Mouse (Mus musculus) adrenal gland, adult 18-20 months (tissue): ENCODE results near the gene Apoh. TPM values are rescaled to one million over a fixed set of nuclear protein-coding genes. Genes with fewer than 3 reads are reported as not detected.

Experiments used
- DNase-seq, 2 experiments: peaks; one replicate each; pipeline ENCODE4 v3.0.0; 2021 to 2022; ENCODE audit warnings: low spot score in 2 of 2
- total RNA-seq, 2 experiments: library from RNA; stranded (reverse); gene quantifications; 1 replicate in 1 of 2; 2 replicates in 1 of 2; pipeline ENCODE4 v1.2.3; 2021

Apoh gene
- total RNA-seq, 2 experiments from 2014 or later = 0.27 TPM; not detected in 1

DNA sequence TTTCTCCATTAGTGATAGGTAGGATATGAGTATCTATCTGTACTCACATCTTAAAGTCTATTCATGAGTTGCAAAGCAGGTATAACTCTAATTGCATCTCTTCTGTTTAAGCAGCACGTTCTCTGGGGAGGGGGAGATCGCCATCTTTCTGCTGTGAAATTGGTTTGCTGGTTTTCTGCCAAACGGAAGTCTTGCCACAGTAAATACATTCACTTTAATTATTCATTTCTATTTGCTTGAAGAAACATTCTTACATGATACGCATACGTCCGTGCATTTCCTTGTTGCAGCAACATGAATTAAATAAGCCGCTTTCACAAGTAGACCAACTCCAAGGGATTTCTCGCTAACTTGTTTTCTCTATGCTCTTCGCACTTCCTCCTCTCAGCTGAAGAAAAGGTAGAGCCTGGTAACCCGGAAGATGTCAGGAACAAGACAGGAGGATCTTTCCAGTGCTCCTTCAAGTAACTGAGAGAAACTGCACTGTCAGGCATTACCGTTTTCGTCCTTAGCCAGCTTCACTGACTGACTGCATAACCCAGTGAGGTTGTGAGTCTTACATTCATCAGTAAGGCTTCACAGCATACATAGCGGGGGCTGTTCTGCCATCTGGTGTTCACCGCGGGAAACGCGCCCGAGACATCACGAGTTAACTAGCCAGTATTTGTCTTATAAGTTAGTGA, 34.7 kb downstream of the Apoh start:
- DNase-seq = peak; percentile 65 to 70

DNA sequence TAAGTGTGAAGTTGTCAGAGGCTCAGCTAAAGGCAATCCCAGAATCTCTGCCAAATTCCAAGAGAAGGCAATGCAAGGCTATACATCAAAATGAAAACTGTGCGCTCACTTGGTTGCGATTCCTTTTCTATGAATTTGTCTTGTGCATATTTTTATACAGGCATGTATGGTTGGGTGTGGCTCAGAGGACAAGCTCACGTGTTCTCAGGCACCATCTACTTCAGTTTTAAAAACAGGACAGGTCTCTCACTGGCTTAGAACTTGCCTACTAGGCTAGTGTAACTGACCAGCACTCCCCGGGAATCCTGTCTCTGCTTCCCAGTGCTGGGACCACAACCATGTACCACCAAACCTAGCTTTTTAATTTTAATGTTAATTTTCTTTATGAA, 35.2 kb downstream of the Apoh start:
- DNase-seq = no peak

DNA sequence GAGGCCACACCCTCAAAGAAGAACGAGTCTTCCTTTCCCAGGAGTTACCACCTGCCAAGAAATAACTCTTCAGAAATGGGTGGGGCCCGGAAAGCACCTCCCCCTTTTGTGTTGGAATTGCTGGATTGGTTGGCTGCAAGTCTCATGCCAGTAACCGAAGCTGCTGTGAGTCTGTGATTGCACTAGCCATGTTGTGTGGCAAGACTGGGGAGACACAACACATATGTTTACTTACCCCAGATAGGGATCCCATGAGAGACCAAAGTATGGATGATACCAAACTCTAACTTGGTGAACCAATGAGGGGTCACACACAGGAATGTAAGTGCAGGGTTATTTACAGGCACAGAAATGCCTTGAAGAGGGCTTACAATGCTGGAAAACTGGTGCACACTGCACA, 39.5 kb downstream of the Apoh start:
- no peak for DNase-seq

DNA sequence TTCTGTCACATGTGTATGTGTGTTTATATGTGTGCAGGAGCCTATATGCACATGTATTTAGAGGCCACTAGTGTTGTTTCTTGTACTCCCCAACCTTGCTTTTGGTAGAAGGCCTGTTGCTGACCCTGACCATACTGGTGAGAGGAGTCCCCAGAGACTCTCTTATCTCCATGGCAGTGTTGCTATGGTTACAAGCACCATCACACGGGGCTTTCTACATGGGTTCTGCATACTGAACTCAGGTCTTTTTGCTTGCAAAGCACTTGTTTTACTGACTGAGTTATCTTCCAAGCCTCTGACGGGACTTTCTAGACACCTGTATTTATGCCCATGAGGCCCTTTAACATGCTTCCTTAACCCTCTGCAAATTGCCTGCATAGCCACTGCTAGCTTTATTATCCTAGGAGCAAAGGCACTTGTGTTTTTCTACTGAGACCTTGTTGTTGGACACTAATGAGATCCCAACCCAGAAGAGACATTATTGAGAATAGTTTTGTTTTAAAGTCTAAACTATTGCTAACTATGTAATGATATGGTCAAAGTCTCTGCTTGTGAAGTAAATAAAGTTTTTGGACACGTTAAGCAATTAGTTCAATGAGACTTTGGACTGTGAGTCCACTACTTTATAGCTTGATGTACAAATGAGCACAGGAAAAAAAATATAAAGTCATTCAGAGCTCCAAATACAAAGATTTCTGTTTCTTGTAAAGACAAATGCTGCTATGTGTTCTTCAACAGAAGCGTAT, 41.9 kb downstream of the Apoh start:
- no peak for DNase-seq

DNA sequence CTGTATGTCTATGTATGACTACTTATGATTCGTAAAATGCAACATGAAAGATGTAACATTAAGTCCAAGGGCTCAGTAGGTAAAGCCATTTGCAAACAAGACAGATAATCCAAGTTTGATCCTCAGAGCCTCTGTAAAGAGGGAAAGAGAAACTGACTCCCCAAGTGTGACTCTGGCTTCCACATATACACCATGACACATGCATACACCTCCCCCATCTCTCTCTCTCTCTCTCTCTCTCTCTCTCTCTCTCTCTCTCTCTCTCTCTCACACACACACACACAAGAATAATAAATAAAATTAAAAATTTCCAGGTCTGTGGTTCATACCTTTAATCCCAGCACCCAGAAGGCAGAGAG, 42.5 kb downstream of the Apoh start:
- DNase-seq = no peak

DNA sequence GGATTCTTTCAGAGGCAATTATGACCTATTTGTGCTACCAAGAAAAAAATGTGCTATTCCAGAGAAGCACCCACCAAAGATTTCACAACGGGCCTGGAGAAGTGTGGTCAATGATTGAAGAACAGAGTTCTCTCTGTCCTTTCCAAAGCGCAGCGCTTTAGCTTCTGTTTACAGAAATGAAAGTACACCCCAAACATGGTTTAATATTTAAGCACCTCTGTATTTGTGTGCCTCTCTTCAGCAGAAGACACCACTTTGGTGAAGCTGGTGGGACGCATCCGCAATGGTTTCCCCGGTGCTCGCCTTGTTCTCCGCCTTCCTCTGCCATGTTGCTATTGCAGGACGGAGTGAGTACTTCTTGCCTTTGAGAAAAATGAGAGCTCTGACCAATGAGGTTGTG, 51.9 kb downstream of the Apoh start:
- DNase-seq = no peak

DNA sequence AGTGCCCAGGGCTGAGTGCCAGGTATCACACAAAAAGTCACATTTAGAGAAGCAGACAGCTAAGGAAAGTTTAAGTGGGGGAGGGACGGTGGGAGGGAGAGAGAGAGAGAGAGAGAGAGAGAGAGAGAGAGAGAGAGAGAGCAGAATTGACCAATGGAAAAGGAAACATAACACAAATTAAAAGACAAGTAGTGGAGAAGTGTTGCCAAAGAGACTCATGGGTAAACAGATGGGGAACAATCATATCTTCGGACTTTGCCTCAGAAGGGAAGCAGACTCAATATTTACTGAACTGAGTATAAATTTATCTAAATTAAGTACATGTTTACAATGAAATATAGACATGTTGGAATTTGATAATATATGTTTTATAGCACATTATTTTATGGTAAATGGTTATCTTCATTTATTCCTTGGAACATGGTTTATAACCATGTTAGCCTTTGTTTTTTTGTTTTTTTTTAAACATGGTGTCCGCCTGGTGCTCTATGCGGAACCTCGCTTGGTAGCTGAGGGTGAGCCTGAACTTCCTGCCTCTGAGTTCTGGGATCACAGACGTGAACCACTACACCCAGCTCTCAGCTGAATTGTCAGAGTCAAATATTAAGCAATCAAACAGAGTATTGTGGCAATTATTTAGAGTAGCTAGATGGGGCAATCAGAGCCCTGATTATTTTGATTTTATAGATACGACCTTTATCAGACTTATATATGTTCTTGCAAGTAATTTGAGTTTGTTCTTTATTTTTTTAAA, 53.1 kb downstream of the Apoh start:
- DNase-seq = no peak

DNA sequence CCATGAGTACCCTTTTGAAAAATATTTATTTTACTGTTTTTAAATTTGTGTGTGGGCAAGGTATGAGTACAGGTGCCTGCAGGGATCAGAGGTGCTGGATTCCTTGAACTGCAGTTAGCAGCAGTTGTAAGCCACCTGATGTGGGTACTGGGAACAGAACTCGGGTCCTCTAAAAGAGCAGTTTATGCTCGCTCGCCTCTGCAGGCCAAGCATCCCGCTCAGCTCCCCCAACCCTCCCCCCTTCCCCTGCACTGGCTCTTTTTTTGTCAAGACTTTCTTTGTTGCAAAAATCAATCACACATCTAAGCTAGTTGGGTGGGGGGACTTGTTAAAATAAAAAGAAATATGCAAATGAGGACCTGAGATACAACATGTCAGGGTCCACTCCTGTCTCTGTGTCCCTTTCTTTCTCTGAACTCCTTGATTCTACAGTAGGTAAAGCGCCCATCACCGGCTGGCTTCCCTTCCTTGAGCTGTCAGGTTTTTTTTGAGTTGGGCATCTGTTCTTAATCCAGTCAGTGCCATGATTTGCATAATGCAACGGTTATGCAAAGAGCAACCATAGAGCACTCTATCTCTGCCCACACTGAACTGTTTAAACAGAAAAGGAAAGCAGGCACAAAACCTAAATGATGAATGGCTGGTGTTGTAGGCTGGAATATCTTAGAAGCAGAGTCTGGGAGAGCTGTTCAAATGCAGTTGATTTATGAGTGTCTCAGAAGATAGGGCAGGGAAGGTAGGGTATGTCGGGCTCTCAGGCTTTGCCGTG, 66.9 kb downstream of the Apoh start:
- no peak for DNase-seq

DNA sequence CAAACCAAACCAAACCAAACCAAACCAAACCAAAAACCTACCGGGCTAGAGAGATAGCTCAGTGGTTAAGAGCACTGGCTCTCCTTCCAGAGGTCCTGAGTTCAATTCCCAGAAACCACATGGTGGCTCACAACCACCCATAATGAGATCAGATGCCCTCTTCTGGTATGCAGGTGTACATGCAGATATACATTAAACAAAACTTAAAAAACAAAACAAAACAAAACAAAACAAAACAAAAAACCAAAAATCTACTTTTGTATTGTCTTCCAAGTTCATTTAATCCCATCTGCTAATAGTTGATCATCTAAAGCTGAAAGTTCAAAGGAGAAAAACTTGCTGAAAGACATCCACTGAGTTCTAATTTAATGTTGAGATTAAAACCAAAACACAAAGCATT, 73.2 kb downstream of the Apoh start:
- no peak for DNase-seq

DNA sequence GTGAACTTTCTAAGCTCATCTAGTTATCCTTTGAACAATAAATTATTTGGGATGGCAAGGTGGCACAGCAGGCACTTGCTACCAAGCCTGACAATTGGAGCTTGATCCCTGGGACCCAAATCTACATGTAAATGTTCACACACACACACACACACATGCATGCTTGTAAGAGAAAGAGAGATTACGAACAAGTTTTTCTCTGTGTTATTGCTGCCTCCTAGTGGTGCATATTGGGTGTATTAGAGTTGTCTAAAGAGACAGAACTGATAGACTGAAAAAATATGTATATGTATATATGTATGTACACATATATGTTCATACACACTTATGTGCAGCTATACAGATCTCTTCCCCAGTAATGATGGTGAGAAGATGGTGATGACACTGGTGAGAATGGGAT, 75.4 kb downstream of the Apoh start:
- DNase-seq = no peak

DNA sequence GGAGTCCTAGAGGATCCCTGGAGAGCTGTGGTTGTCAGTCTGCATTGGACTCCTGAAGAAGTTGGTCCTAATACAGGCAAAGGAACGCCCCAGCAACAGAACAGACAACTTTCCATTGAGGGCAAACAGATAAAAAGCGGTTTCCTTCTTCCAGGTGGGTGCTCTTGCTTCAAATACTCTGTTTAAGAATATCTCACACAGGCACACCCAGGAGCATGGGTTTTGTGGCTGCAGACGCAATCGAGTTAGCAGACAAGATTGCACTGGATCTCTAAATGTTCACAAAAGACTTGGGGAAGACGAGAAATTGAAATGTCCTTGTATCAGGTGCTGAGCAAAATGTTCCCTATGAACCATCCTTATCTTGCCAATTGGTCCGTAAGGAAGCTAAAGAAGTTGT, 76.1 kb downstream of the Apoh start:
- DNase-seq = no peak

DNA sequence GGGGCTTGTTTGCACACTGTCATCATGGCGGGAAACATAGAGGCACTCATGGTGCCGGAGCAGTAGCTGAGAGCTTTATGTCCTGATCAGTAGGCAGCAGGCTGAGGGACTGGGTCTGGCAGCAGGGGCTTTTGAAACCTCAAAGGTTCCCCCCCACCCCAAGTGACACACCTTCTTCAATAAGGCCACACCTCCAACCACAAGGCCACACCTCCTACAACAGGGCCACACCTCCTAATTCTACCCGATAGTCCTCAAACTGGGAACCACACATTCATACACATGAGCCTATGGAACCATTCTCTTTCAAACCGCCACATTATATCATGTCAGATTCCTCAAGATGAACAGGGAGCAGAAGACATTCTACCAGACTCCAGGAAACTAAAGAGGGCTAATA, 77.6 kb downstream of the Apoh start:
- no peak for DNase-seq

DNA sequence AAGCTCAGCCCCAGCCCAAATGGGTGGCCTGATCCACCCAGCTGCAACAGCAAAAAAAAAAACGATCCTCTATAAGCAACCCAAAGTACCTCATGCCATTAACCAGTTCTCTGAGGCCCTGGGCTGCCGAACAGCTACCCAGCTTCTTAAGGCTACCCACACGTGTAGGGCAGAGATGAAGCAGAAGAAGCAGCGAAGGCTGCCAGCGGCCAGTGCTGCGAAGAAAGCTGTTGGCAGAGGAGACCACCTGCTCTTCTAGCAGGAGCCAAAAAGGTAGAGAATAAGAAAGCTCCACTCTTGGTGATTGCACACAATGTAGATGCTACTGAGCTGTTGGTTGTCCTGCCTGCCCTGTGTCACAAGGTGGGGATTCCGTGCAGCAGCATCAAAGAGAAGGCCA, 80.1 kb downstream of the Apoh start:
- DNase-seq = no peak

DNA sequence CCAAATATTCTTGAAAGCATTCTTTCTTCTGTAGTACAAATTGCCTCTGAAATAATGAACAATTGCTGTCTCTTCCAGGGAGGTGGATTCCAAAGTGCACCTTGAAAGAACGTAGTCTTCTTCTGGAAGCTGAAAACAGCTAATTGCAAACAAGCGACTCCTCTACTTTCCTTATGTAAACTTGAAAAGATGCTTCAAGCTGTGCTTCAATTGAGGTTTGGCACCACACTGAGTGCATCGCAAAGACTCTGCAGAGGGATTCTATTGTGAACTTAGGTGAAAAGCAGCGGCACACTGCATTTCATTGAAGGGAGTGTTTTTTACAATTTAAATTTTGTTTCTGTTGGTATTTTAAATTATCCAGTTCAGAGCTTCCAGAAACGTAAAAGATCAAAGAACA, 81.0 kb downstream of the Apoh start:
- no peak for DNase-seq

DNA sequence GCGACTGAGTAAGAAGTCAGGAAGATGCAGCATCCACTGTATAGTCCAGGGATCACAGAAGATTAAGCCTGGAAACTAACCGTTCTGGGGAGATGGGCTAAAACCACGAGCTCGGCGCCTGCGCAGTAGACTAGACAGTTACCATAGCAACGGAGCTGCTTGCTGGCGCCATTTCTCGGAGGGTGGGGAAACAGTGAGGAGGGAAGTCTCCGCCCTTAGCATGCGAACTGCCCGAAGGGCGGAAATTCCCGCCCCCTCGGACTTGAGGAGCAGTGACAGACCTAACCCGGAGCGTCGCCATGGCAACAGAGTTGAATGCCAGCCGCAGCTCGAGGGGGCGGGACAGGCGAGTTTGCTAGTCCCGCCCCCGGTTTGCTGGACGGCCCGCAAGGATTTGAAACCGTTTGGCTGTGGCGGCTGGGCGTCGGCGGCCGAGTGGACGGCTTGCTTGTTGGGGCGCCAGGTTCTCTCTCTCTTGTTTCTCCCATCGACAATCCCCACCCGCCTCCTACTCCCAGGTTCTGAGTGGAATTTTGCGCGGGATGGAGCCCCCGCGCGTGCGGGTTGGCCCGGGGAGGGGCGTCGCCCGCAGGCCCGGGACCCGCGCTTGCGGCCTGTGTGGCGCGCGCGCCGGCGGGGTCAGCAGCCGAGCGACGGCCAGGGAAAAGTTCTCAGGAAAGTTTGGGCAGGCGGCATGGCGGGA, 81.9 kb downstream of the Apoh start, which contains the start of gene Cep112:
Gene Cep112, plus strand, starts transcription at position 304 of the 703 bp plus-strand sequence.
- DNase-seq = peak; percentile 89 to 91

DNA sequence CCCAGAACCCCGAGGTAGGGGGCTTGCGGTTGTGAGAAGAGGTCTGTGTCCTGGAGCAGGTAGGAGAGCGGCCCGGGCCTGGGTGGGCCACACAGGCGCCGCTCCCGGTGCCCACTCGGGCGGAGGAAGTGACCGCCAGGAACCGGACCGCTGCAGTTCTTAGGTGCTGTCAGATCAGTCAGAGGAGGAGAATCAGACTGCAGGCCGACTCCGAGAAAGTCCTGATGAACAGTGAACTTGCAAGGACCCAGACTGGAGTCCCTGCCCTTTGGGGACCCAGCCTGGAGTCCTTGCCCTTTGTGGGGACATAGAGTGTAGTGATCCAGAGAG, 82.4 kb downstream of the Apoh start:
- DNase-seq = peak in 1 of 2 experiments; percentile 46

DNA sequence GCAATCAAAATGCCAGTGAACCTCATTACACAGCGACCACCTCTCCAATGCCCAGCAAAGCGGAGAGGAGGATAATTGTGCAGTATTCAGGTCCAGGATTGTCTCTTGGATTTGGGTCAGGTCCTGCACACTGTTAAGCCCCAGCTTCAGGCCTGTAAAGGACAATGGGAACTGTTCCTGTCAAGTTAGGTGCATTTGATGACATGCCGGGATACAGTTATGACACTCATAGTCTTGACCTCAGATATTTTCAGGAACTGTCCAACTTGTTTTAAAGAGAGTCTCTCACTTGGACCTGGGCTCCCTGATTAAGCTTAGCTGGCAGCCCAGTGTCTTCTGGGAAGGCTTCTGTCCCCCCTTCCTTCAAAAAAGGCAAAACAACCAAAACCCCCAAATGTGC, 82.9 kb downstream of the Apoh start:
- DNase-seq = no peak

DNA sequence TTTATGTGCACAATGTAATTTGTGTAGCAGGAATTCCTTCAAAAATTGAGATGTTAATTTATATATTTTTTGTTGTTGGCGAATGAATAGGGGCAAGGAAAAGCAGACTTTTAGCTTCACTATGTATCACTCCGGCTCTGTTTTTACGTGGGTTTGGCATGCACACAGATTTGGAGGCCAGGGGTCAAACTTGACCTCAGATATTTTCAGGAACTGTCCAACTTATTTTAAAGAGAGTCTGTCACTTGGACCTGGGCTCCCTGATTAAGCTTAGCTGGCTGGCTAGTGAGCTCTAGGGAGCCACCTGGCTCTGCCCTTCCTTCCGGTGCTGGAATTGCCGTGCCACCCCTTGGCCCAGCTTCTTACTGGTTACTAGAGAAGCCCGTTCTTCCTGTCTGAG, 84.0 kb downstream of the Apoh start:
- no peak for DNase-seq

DNA sequence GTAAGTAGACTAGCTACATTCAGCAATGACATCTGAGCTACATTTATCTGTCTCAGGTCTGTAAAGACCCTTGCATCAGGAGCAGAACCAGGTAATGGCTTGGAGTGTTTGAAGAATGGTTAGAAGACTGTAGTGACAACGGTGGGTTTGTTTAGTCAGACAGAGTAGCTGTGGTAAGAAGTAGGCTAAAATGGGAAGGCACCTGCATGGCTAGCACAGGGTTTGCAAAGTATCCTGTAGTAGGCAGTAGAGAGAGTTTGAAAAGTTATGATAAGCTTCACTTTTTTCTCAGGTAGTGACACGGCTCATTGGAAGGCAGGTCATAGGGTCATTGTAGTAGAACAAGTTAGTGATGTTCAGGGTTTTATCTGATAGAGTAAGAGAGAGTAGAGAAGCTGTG, 85.9 kb downstream of the Apoh start:
- no peak for DNase-seq

DNA sequence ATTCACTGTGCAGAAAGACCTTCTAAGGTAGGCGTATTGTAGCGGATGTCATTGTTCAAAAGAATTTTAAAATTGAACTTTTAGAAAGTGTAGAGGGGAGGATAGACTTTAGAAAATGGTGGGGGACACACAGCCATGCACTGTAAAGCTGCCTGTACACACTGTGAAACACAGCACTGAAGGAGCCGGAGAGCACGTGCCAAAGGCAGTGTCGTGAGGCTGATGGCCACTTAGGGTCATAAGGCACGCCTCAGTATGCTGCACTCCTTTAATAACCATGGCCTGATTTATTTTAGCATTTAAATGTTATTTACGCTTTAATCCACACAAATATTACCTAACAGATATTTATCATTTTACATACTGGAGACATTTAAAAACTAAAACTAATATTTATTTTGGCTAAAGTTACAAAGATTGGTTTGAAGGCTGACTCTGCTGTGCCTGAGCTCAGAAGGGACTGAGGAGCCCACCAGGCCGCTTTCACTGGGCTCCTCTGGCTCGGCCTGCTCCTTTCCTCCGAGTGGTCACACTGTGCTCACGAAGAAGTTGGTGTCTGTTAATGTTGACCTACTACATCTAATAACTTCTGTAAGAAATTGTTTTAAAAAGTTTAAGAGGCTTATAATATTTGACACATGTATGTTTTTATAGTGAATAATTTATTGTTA, 100.9 kb downstream of the Apoh start:
- no peak for DNase-seq
